Mouse (Mus musculus): Measurements from ENCODE around the gene Dnmt1.
A peak's percentile ranks its signal among the peaks of the same experiment; 100 is the strongest.

The Dnmt1 gene

GRCm38 (mm10) chr9:20943396-20943795 is 16.3 kb downstream of the Dnmt1 start:
- peak; percentile 74 for DNase-seq (ENCODE audit: low read depth)

GRCm38 (mm10) chr9:20923258-20923657 is 36.4 kb downstream of the Dnmt1 start:
- no peak for DNase-seq (ENCODE audit: low read depth)

- peak; percentile 62 for DNase-seq (ENCODE audit: low read depth)
These were observed 43.5 kb downstream of the Dnmt1 start for GRCm38 (mm10) chr9:20916160-20916559.

GRCm38 (mm10) chr9:20909948-20910347 is 49.7 kb downstream of the Dnmt1 start:
- DNase-seq (ENCODE audit: low read depth), result no peak

- DNase-seq (ENCODE audit: low read depth), result no peak
These were observed 57.6 kb downstream of the Dnmt1 start for GRCm38 (mm10) chr9:20902174-20902491.

- peak; percentile 74 for DNase-seq (ENCODE audit: low read depth)
These were observed 58.1 kb downstream of the Dnmt1 start for GRCm38 (mm10) chr9:20901466-20902173.

- DNase-seq (ENCODE audit: low read depth), result peak; percentile 88
These were observed 61.1 kb downstream of the Dnmt1 start, which contains the start of gene Eif3g for GRCm38 (mm10) chr9:20898511-20899073. Gene Eif3g (minus strand): TSS chr9:20898623.

GRCm38 (mm10) chr9:20897736-20898510 is 61.8 kb downstream of the Dnmt1 start:
- no peak for DNase-seq (ENCODE audit: low read depth)

- DNase-seq (ENCODE audit: low read depth), result no peak
These were observed 64.3 kb downstream of the Dnmt1 start for GRCm38 (mm10) chr9:20895382-20895781.

GRCm38 (mm10) chr9:20894629-20895028 is 65.1 kb downstream of the Dnmt1 start:
- no peak for DNase-seq (ENCODE audit: low read depth)

GRCm38 (mm10) chr9:20893590-20894343 is 65.9 kb downstream of the Dnmt1 start:
- DNase-seq (ENCODE audit: low read depth), result no peak

- no peak for DNase-seq (ENCODE audit: low read depth)
These were observed 66.6 kb downstream of the Dnmt1 start for GRCm38 (mm10) chr9:20893069-20893468.

GRCm38 (mm10) chr9:20892104-20892653 is 67.5 kb downstream of the Dnmt1 start:
- DNase-seq (ENCODE audit: low read depth), result no peak

- DNase-seq (ENCODE audit: low read depth), result no peak
These were observed 68.2 kb downstream of the Dnmt1 start for GRCm38 (mm10) chr9:20891339-20892103.

- no peak for DNase-seq (ENCODE audit: low read depth)
These were observed 69.3 kb downstream of the Dnmt1 start for GRCm38 (mm10) chr9:20890411-20890810.

- DNase-seq (ENCODE audit: low read depth), result no peak
These were observed 70.2 kb downstream of the Dnmt1 start for GRCm38 (mm10) chr9:20889185-20890141.

- DNase-seq (ENCODE audit: low read depth), result peak; percentile 51
These were observed 71.3 kb downstream of the Dnmt1 start for GRCm38 (mm10) chr9:20888386-20888765.

- peak; percentile 97 for DNase-seq (ENCODE audit: low read depth)
These were observed 71.8 kb downstream of the Dnmt1 start, which contains the start of gene Ppan for GRCm38 (mm10) chr9:20887704-20888385. Gene Ppan (plus strand): TSS chr9:20888175.

GRCm38 (mm10) chr9:20887191-20887590 is 72.5 kb downstream of the Dnmt1 start:
- DNase-seq (ENCODE audit: low read depth), result no peak
